Mouse (Mus musculus) macrophage (primary cell): ENCODE data around the gene Galnt6. TPM values are rescaled to one million over a fixed set of nuclear protein-coding genes. Genes with fewer than 3 reads are reported as not detected.

Source experiments
- H3K27ac ChIP-seq: fragments of 350-480 bp; formaldehyde crosslinking; 2 replicates; pipeline ENCODE4 v1.9.0; 2021
- H3K36me3 ChIP-seq: fragments of 350-480 bp; formaldehyde crosslinking; 2 replicates; pipeline ENCODE4 v1.9.0; 2021; ENCODE audit errors: inconsistent target
- H3K4me3 ChIP-seq: fragments of 350-480 bp; formaldehyde crosslinking; 2 replicates; pipeline ENCODE4 v1.9.0; 2021; ENCODE audit errors: inconsistent target
- H3K79me2 ChIP-seq: fragments of 350-480 bp; formaldehyde crosslinking; 2 replicates; pipeline ENCODE4 v1.9.0; 2021; ENCODE audit errors: inconsistent target
- WGBS: methylation state at CpG from one replicate; pipeline ENCODE4 v1.1.7; 2026; ENCODE audit warnings: inconsistent platforms; ENCODE audit not compliant: missing documents; 5-methylcytosine and 5-hydroxymethylcytosine counted together
- polyA plus RNA-seq: library from polyadenylated mRNA; stranded (reverse); fragments of 250-400 nt; gene quantifications from 3 replicates; pipeline ENCODE4 v1.2.4, GENCODE M21; 2018; ENCODE audit warnings: inconsistent platforms

The Galnt6 gene
- polyA plus RNA-seq, 1 experiment from 2014 or later, result 75.4 TPM

DNA sequence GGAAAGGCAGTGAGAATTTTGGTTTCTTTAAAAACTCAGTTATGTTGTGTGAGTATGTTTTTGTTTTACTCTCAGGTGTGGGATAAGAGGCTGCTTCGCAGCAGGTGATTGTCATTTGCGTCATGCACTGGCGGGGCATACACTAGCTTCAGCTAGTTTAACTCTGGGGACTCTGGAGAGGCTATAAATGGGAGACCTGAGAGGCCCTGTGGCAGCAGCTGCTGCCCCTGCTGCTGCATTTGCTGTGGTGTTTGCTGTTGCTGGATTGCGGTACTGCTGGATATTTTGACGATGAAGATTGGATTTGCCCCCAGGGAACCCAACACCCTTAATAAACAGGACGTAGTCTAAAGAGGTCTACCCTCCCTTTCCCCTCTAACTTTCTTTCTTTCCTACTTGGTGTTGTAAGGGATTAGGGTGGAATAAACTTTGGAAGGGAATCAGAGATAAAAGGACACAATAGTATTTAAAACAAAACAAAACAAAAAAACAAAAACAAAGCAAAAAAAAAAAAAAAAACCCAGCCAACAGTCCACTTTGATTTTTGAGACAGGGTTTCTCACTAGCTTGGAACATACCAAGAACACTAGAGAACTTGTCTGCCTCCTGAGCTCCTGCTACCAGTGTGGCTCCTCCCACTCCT lies 17.4 kb upstream of the Galnt6 start:
- WGBS, result 79% methylated on average over 6 of the region's 6 CpGs
- no peaks in the 10 kb centered on the region for H3K79me2 ChIP-seq
- H3K27ac ChIP-seq, result no peak overlapping the region
- no peaks in the 10 kb centered on the region for H3K36me3 ChIP-seq
- no peak overlapping the region for H3K4me3 ChIP-seq

DNA sequence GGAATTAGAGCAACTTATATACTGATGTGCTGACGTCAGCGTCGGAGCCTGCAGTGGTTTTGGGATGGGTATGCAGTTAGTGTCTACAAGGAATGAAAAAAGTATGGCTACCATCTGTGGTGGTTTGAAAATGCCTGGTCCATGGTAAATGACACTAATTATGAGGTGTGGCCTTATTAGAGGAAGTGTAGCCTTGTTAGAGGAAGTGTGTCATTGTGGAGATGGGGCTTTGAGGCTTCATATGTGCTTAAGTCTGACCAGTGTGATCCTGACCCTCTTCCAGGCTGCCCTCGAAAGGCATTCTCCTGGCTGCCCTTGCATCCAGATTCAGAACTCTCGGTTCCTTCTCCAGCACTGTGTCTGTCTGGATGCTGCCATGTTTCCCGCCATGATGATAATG lies 14.1 kb upstream of the Galnt6 start:
- Histone ChIP-seq H3K36me3 (no peaks in the 10 kb centered on the region), H3K79me2 (no peaks in the 10 kb centered on the region)
- 90% methylated on average over 6 of the region's 6 CpGs for WGBS

DNA sequence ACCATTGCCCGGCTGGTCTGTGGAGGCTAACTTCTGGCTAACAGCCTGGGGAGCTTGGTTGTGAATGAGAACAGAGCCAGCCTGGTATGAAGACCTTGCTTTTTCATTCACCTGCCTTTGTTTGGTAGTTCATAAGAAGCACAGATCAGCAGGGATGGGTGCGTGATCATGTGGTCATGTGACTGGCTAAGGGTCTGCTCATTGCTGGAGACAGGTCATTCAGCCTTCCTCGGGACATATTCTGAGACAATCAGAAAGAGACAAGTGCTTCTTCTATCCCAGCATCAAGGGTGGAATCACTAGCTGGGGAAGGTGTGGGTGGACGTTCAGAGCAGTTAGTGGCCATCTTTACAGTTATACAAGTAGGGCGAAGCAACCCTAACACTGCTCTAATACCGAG lies 10.3 kb upstream of the Galnt6 start:
- no peak overlapping the region for H3K4me3 ChIP-seq
- 94% methylated on average over 6 of the region's 6 CpGs for WGBS
- no peak overlapping the region for H3K27ac ChIP-seq
- no peaks in the 10 kb centered on the region for H3K36me3 ChIP-seq
- H3K79me2 ChIP-seq, result no peaks in the 10 kb centered on the region

More for the DNA sequence above, 14.1 kb upstream of the Galnt6 start:
- Histone ChIP-seq H3K4me3 (no peak overlapping the region), H3K27ac (no peak overlapping the region)

DNA sequence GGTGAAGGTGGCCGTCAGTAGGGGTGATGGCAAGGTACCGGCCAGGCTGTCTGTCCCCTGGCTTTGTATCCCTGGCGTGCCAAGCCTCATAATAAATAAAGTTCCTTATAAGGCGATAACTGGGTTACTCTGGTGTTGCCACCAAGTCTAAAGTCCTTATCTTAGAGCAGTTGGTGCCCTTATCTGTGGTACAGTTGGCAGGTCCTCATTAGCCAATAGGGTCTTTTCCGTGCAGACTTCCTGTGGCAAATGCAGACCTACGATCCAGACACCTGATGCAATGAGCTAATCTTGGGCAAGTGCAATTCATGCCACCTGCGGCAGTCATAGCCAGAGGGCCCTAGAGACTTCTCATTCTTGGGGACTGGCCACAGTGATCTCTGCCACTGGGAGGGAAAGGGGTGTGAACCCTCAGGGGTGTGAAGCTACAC lies 9.2 kb upstream of the Galnt6 start:
- Histone ChIP-seq H3K79me2 (no peaks in the 10 kb centered on the region), H3K4me3 (no peak overlapping the region), H3K27ac (no peak overlapping the region), H3K36me3 (no peaks in the 10 kb centered on the region)
- 34% methylated on average over 7 of the region's 7 CpGs for WGBS

DNA sequence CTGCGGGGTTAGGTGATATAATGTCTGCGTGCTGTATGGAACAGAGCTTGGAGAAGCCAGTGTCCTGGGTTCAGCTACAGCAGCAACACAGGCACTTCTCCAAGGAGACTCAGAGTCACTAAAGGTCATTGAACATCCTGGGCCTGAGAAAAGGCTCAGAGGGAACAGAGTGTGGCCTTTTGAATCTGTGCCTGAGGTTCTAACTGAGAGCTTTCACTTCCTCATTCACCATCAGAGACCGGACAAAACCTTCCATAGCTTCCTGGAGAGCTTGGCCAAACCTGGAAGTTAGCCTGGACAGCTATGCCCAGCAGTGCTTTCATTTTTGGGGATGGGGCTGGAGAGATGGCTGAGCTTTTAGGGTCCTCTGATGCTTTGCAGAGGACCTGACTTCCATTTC lies 8.5 kb upstream of the Galnt6 start:
- H3K36me3 ChIP-seq, result no peaks in the 10 kb centered on the region
- no peak overlapping the region for H3K4me3 ChIP-seq
- 37% methylated on average over 3 of the region's 3 CpGs for WGBS
- H3K79me2 ChIP-seq, result no peaks in the 10 kb centered on the region
- H3K27ac ChIP-seq, result 0 out of 2 replicates have a peak overlapping the region, but pooled peaks have one; percentile 15

DNA sequence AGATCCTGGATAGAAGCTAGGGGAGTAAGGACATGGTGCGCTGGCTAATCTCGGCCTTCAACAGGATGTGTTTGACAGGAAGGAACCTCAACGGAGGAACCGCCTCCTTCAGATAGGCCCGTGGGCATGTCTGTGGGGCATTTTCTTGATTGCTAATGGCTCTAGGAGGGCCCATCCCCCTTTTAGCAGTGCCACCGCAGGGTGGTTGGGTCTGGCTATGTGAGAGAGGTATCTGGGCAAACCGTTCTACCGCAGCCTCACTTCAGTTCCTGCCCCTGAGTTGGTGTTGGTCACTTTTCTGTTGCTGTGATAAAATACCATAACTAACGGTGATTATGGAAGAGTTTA lies 6.8 kb upstream of the Galnt6 start:
- Histone ChIP-seq H3K79me2 (no peaks in the 10 kb centered on the region), H3K4me3 (no peak overlapping the region), H3K36me3 (no peaks in the 10 kb centered on the region), H3K27ac (no peak overlapping the region)
- 41% methylated on average over 9 of the region's 9 CpGs for WGBS

DNA sequence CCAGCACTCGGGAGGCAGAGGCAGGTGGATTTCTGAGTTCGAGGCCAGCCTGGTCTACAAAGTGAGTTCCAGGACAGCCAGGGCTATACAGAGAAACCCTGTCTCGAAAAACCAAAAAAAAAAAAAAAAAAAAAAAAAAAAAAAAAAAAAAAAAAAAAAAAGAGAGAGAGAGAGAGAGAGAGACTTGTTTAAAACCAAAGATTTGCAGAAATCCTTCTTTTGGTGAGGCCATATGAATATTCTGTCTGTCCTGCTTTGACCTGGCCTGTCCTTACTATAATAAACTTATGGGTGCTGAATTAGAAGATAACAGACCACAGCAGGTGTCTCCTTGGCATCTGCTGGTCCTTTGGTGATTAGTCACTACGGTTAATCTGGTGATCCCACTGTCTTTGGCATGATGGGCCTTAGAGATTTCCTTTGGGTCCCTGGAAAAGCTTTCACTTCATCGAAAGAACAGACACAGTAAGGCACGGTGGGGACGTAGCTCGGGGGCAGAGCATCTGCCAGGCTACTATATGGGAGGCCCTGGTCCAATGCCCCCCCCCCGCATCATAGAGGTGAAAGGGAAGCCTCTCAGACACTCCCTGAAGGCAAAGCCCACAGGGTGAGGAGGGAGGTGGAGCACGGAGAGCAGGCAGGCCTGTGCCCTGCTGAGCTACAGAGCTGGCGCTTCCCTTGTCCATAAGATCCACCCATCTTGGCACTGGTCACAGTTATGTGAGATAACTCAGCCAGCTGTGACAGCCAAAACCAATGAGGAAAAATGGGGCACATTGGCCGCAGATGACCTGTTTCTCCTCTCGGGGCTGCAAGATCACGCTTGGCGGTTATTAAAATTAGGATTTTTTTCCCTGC lies 6.1 kb upstream of the Galnt6 start:
- no peaks in the 10 kb centered on the region for H3K79me2 ChIP-seq
- H3K4me3 ChIP-seq, result no peak overlapping the region
- no peaks in the 10 kb centered on the region for H3K36me3 ChIP-seq
- WGBS, result 68% methylated on average over 11 of the region's 15 CpGs
- no peak overlapping the region for H3K27ac ChIP-seq

DNA sequence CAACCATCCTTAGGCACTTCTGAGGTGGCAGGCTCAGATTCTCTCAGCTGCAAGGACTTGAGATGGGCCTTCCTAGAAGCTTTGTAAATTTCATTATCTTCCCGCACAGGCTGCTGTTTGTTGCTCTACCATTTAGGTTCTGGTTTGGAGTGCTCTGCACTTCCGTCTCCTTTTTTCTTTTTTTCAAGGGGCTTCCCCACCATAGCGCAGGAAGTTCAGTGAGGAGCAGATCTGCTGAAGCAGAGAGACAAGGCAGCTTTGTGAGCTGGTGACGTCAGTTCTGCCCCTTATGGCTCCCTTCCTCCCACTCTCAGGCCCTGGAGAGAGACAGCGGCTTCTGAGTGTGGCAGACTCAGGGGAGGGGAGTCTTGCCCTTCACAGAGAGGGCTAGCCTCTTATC lies 3.4 kb upstream of the Galnt6 start:
- Histone ChIP-seq H3K36me3 (no peaks in the 10 kb centered on the region), H3K79me2 (peaks cover 14% of the 10 kb centered on the region), H3K4me3 (no peak overlapping the region), H3K27ac (peak overlapping the region; percentile 39)
- 2% methylated on average over 5 of the region's 5 CpGs for WGBS

DNA sequence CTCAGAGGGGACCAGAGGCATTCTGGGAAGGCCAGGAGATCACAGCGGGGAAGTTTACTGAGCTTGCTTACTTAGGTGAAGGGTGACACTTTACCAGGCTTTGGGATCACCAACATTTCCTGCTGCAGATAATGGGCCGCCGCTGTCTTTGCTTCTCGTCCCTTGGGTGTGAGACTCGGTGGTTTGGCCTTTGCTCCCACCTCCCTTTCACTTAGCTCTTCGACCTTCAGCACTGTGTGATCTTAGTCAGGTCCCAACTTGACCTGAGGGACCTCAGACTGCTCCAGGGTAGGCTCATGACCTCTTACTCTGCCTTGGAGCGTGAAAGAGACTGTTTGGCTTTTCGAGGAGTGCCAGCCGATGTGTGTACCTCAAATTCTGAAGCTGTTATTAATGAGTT lies 1.9 kb upstream of the Galnt6 start:
- Histone ChIP-seq H3K79me2 (peaks cover 29% of the 10 kb centered on the region), H3K36me3 (peaks cover 7% of the 10 kb centered on the region; the same call in 1 of the 2 replicates), H3K4me3 (no peak overlapping the region), H3K27ac (no peak overlapping the region)
- WGBS, result 94% methylated on average over 9 of the region's 9 CpGs

DNA sequence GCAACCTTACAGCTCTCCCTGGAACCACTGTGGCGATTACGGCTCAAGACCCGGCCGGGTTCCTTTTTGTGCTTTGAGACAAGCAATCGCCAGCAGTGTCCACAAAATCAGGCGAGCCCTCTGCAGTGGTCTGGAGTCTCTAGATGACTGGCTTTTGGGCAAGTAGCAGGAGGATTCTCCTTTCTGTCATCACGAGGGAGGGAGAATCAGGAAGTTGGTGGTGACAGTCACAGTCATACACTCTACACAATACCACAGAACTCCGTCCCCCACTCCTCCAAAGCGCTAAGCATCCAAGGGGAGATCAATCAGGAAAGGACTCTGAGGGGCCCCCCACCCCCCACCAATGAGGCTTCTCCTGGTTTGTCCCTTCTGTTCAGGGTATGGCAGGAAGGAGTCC lies 590 bp downstream of the Galnt6 start:
- WGBS, result 4% methylated on average over 9 of the region's 9 CpGs
- Histone ChIP-seq H3K27ac (peak overlapping the region; percentile 93), H3K36me3 (peaks cover 17% of the 10 kb centered on the region; the same call in 1 of the 2 replicates), H3K4me3 (peak overlapping the region; percentile 94), H3K79me2 (peaks cover 43% of the 10 kb centered on the region)

DNA sequence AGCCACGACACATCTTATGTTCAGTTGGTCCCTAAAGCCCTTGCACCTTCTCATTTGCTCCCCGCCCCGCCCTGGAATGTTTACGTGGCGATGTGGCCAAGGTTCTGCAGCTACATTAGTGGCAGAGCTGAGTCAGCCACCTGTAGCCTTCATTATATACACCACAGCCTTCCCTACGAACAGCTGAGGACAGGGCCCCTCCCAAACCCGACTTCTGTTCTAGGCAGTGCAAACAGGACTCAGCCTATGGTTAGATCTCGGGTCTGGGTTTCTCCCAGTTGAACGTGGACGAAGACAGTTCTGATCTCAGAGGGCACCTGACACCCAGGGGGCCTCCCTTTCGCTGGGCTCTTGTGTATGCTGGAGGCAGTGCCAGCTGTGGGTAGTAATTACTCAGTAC lies 1.3 kb downstream of the Galnt6 start:
- H3K79me2 ChIP-seq, result peaks cover 43% of the 10 kb centered on the region
- 67% methylated on average over 11 of the region's 11 CpGs for WGBS
- peak overlapping the region; percentile 93 for H3K27ac ChIP-seq
- H3K36me3 ChIP-seq, result peaks cover 17% of the 10 kb centered on the region; the same call in 1 of the 2 replicates
- H3K4me3 ChIP-seq, result peak overlapping the region; percentile 94

DNA sequence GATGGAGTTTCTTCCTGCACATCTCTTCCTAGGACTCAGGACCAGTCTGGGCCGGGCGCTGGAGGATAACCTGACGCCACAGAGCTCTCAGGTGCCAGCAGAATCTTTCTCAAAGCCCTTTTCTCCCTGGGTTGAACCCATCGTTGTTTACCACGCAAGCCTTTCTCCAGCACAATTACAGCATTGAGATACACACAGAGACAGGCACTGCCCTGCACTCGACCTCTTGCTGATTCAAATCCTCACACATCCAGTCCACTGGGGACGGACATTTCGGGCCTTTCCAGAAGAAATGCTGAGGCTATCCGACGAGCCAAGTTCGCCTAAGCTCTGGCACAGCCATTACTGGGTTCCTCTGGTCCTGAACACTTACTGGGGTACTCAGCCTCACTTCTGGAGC lies 2.5 kb downstream of the Galnt6 start:
- H3K4me3 ChIP-seq, result no peak overlapping the region
- no peak overlapping the region for H3K27ac ChIP-seq
- peaks cover 17% of the 10 kb centered on the region; the same call in 1 of the 2 replicates for H3K36me3 ChIP-seq
- 95% methylated on average over 9 of the region's 11 CpGs for WGBS
- peaks cover 43% of the 10 kb centered on the region for H3K79me2 ChIP-seq

DNA sequence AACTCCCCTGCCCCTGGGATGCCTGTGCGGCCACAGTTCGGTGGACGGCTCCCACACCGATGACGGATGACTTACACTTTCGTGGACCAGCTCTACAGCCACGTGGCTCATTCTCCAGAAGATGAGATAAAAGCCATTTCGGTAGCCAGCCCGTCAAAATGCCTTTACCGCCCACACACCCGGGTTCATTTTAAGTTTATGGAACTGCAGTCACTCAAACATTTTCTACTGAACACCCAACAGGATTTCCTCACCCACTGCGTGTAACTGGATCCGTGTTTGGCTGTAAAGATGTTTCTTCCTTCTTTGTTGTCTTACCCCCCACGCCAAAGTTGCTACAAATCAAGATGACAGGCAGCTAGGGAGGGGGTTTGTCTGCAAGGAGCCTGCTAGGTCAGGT lies 5.7 kb downstream of the Galnt6 start:
- Histone ChIP-seq H3K36me3 (peaks cover 31% of the 10 kb centered on the region), H3K4me3 (no peak overlapping the region), H3K27ac (no peak overlapping the region), H3K79me2 (peaks cover 53% of the 10 kb centered on the region)
- 35% methylated on average over 14 of the region's 14 CpGs for WGBS

DNA sequence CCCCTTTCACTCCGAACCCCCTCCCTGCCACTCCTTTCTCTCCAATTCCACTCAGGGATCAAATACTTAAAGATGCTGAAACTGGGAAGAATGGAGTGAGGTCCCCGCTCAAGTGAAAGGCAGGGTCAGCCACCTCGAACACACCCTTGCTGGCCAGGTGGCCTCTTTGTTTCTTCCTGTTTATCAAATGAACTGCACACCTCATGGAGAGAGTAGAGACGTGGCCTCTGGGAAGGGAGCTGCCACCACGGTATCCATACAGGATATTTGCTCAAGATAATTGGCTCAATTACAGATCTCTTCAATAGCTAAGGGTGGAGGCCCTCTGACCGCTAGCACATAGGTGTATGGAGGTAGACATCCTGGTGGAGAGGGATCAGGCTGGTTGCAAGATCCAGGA lies 6.6 kb downstream of the Galnt6 start:
- Histone ChIP-seq H3K36me3 (peaks cover 34% of the 10 kb centered on the region), H3K79me2 (peaks cover 44% of the 10 kb centered on the region), H3K4me3 (no peak overlapping the region), H3K27ac (no peak overlapping the region)
- WGBS, result 87% methylated on average over 6 of the region's 6 CpGs

DNA sequence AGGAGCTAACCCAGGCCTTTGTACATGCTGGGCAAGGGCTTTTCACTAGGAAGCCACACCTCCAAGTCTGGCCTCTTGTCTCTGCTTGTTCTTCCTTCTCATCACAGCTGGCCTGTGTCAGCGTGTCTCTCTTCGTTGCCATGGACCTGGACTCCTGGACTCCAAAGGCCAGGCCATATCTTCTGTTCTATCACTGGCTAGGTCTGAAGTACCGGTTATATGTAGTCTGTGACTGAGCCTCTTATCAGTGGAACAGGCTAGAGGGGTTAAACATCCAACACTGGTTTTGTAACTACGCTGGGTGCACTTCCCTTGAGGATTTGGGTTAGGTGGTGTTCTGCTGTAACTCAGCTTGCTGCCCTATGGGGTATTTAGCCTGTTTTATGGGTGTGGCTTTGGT lies 7.2 kb downstream of the Galnt6 start:
- 86% methylated on average over 4 of the region's 4 CpGs for WGBS

More for the DNA sequence above, 7.2 kb downstream of the Galnt6 start:
- Histone ChIP-seq H3K27ac (no peak overlapping the region), H3K79me2 (peaks cover 38% of the 10 kb centered on the region), H3K4me3 (no peak overlapping the region), H3K36me3 (peaks cover 34% of the 10 kb centered on the region)
